ENCODE assay signal across 24 mouse cellular contexts in the genomic region with DNA sequence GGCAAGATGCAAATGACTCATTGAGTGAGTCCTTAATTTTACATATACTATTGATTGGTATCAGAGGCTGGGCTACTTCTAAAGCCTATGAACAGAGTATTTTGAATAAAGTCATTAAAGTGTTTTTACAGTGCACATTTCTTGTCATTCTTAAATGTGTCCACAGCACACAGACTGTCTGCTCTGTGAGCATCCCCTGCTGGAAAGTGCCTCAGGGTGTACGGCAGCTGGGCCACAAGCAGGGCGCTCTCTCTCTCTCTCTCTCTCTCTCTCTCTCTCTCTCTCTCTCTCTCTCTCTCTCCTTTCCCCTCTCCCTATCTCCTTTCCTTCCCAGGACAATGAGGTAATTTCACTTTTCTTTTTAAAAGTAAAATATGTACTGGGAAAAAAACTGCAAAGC.
"Had no signal": no experiment of that assay in that cellular context is flagged by ENCODE, and none has a peak within 500 bp of the region (broad histone marks: within the 10 kb centered on the region; RNA-seq: fewer than 3 reads in every experiment).

No protein-coding gene starts in this region.

- H3K9ac ChIP-seq: heart, embryonic 12.5 days; hindbrain, embryonic 12.5 days; hindbrain, embryonic 14.5 days; intestine, embryonic 15.5 days; limb, embryonic 13.5 days; limb, embryonic 15.5 days had no signal

- H3K36me3 ChIP-seq: heart, embryonic 10.5 days; heart, embryonic 12.5 days; hindbrain, embryonic 12.5 days; intestine, embryonic 15.5 days; limb, embryonic 13.5 days; limb, embryonic 15.5 days had no signal

- H3K4me2 ChIP-seq: heart, embryonic 12.5 days; hindbrain, embryonic 12.5 days; hindbrain, embryonic 14.5 days; intestine, embryonic 15.5 days; limb, embryonic 13.5 days; limb, embryonic 15.5 days had no signal

- H3K27ac ChIP-seq: gastrocnemius, adult 2 months; heart, embryonic 10.5 days; hindbrain, embryonic 12.5 days; hindbrain, embryonic 14.5 days; intestine, embryonic 15.5 days; layer of hippocampus, adult 2 months; limb, embryonic 13.5 days; limb, embryonic 15.5 days had no signal

- H3K27me3 ChIP-seq: heart, embryonic 12.5 days; hindbrain, embryonic 12.5 days; intestine, embryonic 15.5 days; limb, embryonic 13.5 days; limb, embryonic 15.5 days had no signal

- H3K9me3 ChIP-seq: heart, embryonic 10.5 days; heart, embryonic 12.5 days; hindbrain, embryonic 12.5 days; intestine, embryonic 15.5 days; limb, embryonic 13.5 days; limb, embryonic 15.5 days had no signal

- DNase-seq: gastrocnemius, adult 2 months; gastrocnemius, postnatal 10 days; gastrocnemius, postnatal 25 days; heart, adult 18-20 months; heart, postnatal 10 days; heart, postnatal 4 days; kidney, adult 18-20 months; kidney, adult 8-10 months; kidney, postnatal 10 days; kidney, postnatal 25 days; kidney, postnatal 4 days; layer of hippocampus, postnatal 36 days; left cerebral cortex, postnatal 4 days had no signal

- H3K4me1 ChIP-seq: heart, embryonic 10.5 days; heart, embryonic 12.5 days; hindbrain, embryonic 12.5 days; intestine, embryonic 15.5 days; limb, embryonic 15.5 days had no signal

- ATAC-seq: hindbrain, embryonic 16.5 days; inflammation-experienced regulatory T-cells, adult 6 months; intestine, embryonic 15.5 days; intestine, postnatal 0 days had no signal

- H3K4me3 ChIP-seq: gastrocnemius, adult 2 months; heart, embryonic 10.5 days; heart, embryonic 12.5 days; hindbrain, embryonic 12.5 days; intestine, embryonic 15.5 days; layer of hippocampus, adult 2 months; limb, embryonic 13.5 days; limb, embryonic 15.5 days had no signal
